Comparison of ENCODE assay signal across 11 mouse cellular contexts in the genomic region with DNA sequence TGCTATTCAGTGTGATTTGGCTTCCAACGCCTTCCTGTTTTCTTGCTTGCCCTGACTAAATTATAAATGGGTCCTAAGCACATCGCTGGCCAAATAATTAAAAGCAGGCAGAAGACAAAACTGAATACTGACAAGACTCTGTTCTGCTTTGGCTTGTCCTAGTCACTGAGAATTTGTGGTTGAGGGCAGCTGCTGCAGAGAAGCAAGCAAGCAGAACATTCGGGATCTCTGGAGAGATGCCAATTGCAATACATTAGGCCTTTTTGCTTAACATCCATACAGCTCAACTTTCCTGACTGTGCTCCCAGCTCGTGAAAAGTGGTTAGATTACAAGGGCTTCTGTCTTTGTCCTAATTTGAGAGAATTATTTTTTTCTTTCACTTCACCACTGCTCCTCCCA.
DNase-seq lines count a peak whose midpoint lies in the region; ATAC-seq and TF ChIP-seq lines count a peak whose summit lies in the region.
"Had no signal": no experiment of that assay in that cellular context is flagged by ENCODE, and none has a peak within 500 bp of the region (broad histone marks: within the 10 kb centered on the region; RNA-seq: fewer than 3 reads in every experiment).

No protein-coding gene starts in this region.

- no peak overlapping the region for H3K4me3 ChIP-seq in forebrain, embryonic 16.5 days (replicated peaks; ENCODE audit: low read length)
- no peak overlapping the region for H3K4me3 ChIP-seq in forebrain, embryonic 13.5 days
- H3K4me3 ChIP-seq in lung, embryonic 14.5 days (ENCODE audit: low read depth, low read length): no peak overlapping the region
- no peak overlapping the region for H3K4me3 ChIP-seq in limb, embryonic 15.5 days
- H3K4me3 ChIP-seq: liver, embryonic 13.5 days; myocyte had no signal

- H3K27ac ChIP-seq in forebrain, embryonic 16.5 days (ENCODE audit: low read length): no peak overlapping the region
- no peak overlapping the region for H3K27ac ChIP-seq in forebrain, embryonic 13.5 days
- H3K27ac ChIP-seq in lung, embryonic 14.5 days (ENCODE audit: low read depth): no peak overlapping the region
- peak overlapping the region; percentile 24; the same call in 1 of the 2 replicates for H3K27ac ChIP-seq in limb, embryonic 15.5 days
- H3K27ac ChIP-seq: liver, embryonic 13.5 days had no signal

- no peaks in the 10 kb centered on the region for H3K36me3 ChIP-seq in forebrain, embryonic 16.5 days (ENCODE audit: control insufficient read depth, insufficient read depth)
- no peaks in the 10 kb centered on the region for H3K36me3 ChIP-seq in forebrain, embryonic 13.5 days (ENCODE audit: poor library complexity, severe bottlenecking)
- H3K36me3 ChIP-seq in lung, embryonic 14.5 days (ENCODE audit: insufficient read depth): no peaks in the 10 kb centered on the region
- no peaks in the 10 kb centered on the region for H3K36me3 ChIP-seq in limb, embryonic 15.5 days
- H3K36me3 ChIP-seq: liver, embryonic 13.5 days had no signal

- no peaks in the 10 kb centered on the region for H3K4me1 ChIP-seq in forebrain, embryonic 16.5 days (replicated peaks; ENCODE audit: control insufficient read depth, insufficient read depth, low read length)
- no peaks in the 10 kb centered on the region for H3K4me1 ChIP-seq in forebrain, embryonic 13.5 days
- H3K4me1 ChIP-seq in lung, embryonic 14.5 days (ENCODE audit: insufficient read depth): no peaks in the 10 kb centered on the region
- H3K4me1 ChIP-seq in limb, embryonic 15.5 days: no peaks in the 10 kb centered on the region
- H3K4me1 ChIP-seq: liver, embryonic 13.5 days had no signal

- no peak overlapping the region for H3K4me2 ChIP-seq in forebrain, embryonic 16.5 days (ENCODE audit: low read length)
- no peak overlapping the region for H3K4me2 ChIP-seq in forebrain, embryonic 13.5 days
- H3K4me2 ChIP-seq in lung, embryonic 14.5 days: no peak overlapping the region
- H3K4me2 ChIP-seq in limb, embryonic 15.5 days: no peak overlapping the region
- H3K4me2 ChIP-seq: liver, embryonic 13.5 days had no signal

- WGBS in forebrain, embryonic 16.5 days: 35% methylated on average over 4 of the region's 4 CpGs
- WGBS in forebrain, embryonic 13.5 days: 67% methylated on average over 4 of the region's 4 CpGs
- WGBS in lung, embryonic 14.5 days: 39% methylated on average over 4 of the region's 4 CpGs
- 30% methylated on average over 4 of the region's 4 CpGs for WGBS in limb, embryonic 15.5 days

- H3K9ac ChIP-seq in forebrain, embryonic 16.5 days (replicated peaks; ENCODE audit: low read depth, low read length): no peak overlapping the region
- no peak overlapping the region for H3K9ac ChIP-seq in forebrain, embryonic 13.5 days
- no peak overlapping the region for H3K9ac ChIP-seq in lung, embryonic 14.5 days
- H3K9ac ChIP-seq in limb, embryonic 15.5 days: no peak overlapping the region
- H3K9ac ChIP-seq: liver, embryonic 13.5 days had no signal

- peak; percentile 74 for ATAC-seq in forebrain, embryonic 16.5 days
- ATAC-seq in forebrain, embryonic 13.5 days: no peak; the same call in 1 of the 2 replicates
- peak; percentile 56; the same call in 1 of the 2 replicates for ATAC-seq in lung, embryonic 14.5 days (ENCODE audit: insufficient read depth)
- 0 out of 2 replicates have a peak, but pooled peaks have one; percentile 58 for ATAC-seq in limb, embryonic 15.5 days (ENCODE audit: insufficient number of reproducible peaks, low FRiP score, low TSS enrichment, low read depth)

- H3K27me3 ChIP-seq in forebrain, embryonic 16.5 days (replicated peaks; ENCODE audit: control insufficient read depth, insufficient read depth, low read length): no peaks in the 10 kb centered on the region
- no peaks in the 10 kb centered on the region for H3K27me3 ChIP-seq in forebrain, embryonic 13.5 days
- H3K27me3 ChIP-seq in lung, embryonic 14.5 days (ENCODE audit: insufficient read depth, low read length): no peaks in the 10 kb centered on the region
- H3K27me3 ChIP-seq in limb, embryonic 15.5 days: no peaks in the 10 kb centered on the region
- H3K27me3 ChIP-seq: liver, embryonic 13.5 days had no signal

- TF ChIP-seq CTCF in lung, embryonic 14.5 days (IDR thresholded peaks at IDR 0.05; ENCODE audit: low read depth): no peak

- no peaks in the 10 kb centered on the region for H3K9me3 ChIP-seq in forebrain, embryonic 16.5 days (ENCODE audit: control insufficient read depth, low read length)
- H3K9me3 ChIP-seq in forebrain, embryonic 13.5 days (replicated peaks): no peaks in the 10 kb centered on the region
- no peaks in the 10 kb centered on the region for H3K9me3 ChIP-seq in lung, embryonic 14.5 days (ENCODE audit: low read depth, low read length)
- no peaks in the 10 kb centered on the region for H3K9me3 ChIP-seq in limb, embryonic 15.5 days
- H3K9me3 ChIP-seq: liver, embryonic 13.5 days had no signal

- peak; percentile 76 for DNase-seq in lung, embryonic 14.5 days
- DNase-seq in lung, postnatal 10 days: no peak
- peak; percentile 6 for DNase-seq in frontal cortex, postnatal 10 days (ENCODE audit: low spot score in 2 of 2)
- no peak for DNase-seq in thymus, postnatal 14 days
- no peak for DNase-seq in adrenal gland, adult 18-20 months (ENCODE audit: low spot score in 2 of 2)
- DNase-seq: adrenal gland, postnatal 14 days; liver, embryonic 13.5 days had no signal

Comparison
In these comparisons a context has a peak if more than half of its experiments do, and no peak if none do; other contexts are left out.
1. DNase-seq: peak in lung, embryonic 14.5 days (single experiment) and frontal cortex, postnatal 10 days (2 of 2); none in lung, postnatal 10 days (single experiment), thymus, postnatal 14 days (single experiment) and adrenal gland, adult 18-20 months (0 of 2).